Mouse (Mus musculus) olfactory bulb, adult 2 months (tissue): ENCODE measurements around the gene Gab3.

Experiments
- CTCF ChIP-seq: fragments of 200-500 bp; IDR thresholded peaks from 2 replicates; pipeline ENCODE4 v1.5.1; 2012; ENCODE audit warnings: low read depth, mild to moderate bottlenecking, low read length, moderate library complexity; ENCODE audit not compliant: insufficient read depth
- POLR2A ChIP-seq: fragments of 200-500 bp; IDR thresholded peaks from 2 replicates; pipeline ENCODE4 v1.6.1; 2012; ENCODE audit warnings: mild to moderate bottlenecking, low read depth, low read length, moderate library complexity; ENCODE audit not compliant: insufficient read depth

DNA sequence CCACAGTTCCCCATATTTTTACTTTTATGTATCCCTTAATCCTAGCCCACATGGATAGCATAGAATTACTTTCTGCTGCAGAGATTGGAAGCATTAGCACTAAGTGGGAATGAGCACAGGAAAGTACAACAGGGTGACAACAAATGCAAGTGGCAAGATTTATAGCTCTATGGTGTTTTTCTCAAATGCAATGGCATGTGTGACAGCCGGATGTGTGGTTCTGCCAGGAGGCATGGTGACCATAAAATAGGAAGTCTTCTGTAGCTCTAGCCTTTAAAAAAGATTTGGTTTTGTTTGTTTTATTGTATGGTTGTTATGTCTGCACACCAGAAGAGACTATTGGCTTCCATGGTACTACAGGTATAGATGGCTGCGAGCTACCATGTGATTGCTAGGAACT is 50.1 kb downstream of the Gab3 start:
- TF ChIP-seq CTCF (no peak), POLR2A (no peak)
